Mouse (Mus musculus): ENCODE results near the gene Zfp867. TPM values are rescaled to one million over a fixed set of nuclear protein-coding genes. Genes with fewer than 3 reads are reported as not detected.
A peak's percentile ranks its signal among the peaks of the same experiment; 100 is the strongest.

Zfp867 gene
- polyA plus RNA-seq, 1 experiment = 1.4 TPM

GRCm38 (mm10) chr11:59458973-59459372 is 13.3 kb downstream of the Zfp867 start:
- Histone ChIP-seq H3K27ac (ENCODE audit: control insufficient read depth, insufficient read depth, low read depth, low read length) (no peak overlapping the region), H3K4me3 (ENCODE audit: control insufficient read depth, low read depth, low read length) (no peak overlapping the region), H3K36me3 (ENCODE audit: control insufficient read depth, insufficient read depth, low read length) (no peaks in the 10 kb centered on the region; the same call in none of the 2 replicates), H3K27me3 (ENCODE audit: control insufficient read depth, insufficient read depth, low read length) (no peaks in the 10 kb centered on the region), H3K4me1 (ENCODE audit: control insufficient read depth, insufficient read depth, low read length) (no peaks in the 10 kb centered on the region)
- TF ChIP-seq POLR2A (IDR thresholded peaks at IDR 0.05; ENCODE audit: control insufficient read depth, low read depth, low read length) = no peak
- TF ChIP-seq CTCF (IDR thresholded peaks at IDR 0.05; ENCODE audit: control insufficient read depth, insufficient read depth, insufficient replicate concordance, low read depth, low read length) = no peak

- H3K4me3 ChIP-seq (ENCODE audit: control insufficient read depth, low read depth, low read length) = no peak overlapping the region
- TF ChIP-seq POLR2A (IDR thresholded peaks at IDR 0.05; ENCODE audit: control insufficient read depth, low read depth, low read length) (no peak), CTCF (IDR thresholded peaks at IDR 0.05; ENCODE audit: control insufficient read depth, insufficient read depth, insufficient replicate concordance, low read depth, low read length) (no peak)
- no peaks in the 10 kb centered on the region for H3K27me3 ChIP-seq (ENCODE audit: control insufficient read depth, insufficient read depth, low read length)
- no peaks in the 10 kb centered on the region for H3K4me1 ChIP-seq (ENCODE audit: control insufficient read depth, insufficient read depth, low read length)
- no peaks in the 10 kb centered on the region for H3K36me3 ChIP-seq (ENCODE audit: control insufficient read depth, insufficient read depth, low read length)
- H3K27ac ChIP-seq (ENCODE audit: control insufficient read depth, insufficient read depth, low read depth, low read length) = no peak overlapping the region
Observed at GRCm38 (mm10) chr11:59456891-59457290, 15.4 kb downstream of the Zfp867 start.

DNA sequence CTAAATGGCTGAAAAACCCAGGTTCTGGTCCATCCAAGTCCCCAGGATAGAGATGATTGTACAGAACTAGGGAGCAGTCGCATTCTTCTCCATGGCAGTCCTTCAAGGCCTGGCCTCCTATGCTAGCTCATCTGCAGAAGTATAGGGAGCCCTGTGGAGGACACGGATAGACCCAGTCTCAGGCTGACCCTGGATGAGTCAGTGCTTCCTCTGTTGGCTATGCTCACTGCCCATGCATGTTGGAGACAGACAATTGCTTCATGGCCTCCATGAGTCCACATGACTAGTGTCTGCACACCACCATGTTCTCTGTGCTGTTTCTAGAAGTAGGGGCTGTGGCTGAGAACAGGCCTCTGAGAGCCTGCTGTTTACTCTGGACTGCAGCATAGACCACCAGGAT is 15.9 kb downstream of the Zfp867 start:
- Histone ChIP-seq H3K27me3 (ENCODE audit: control insufficient read depth, insufficient read depth, low read length) (no peaks in the 10 kb centered on the region), H3K27ac (ENCODE audit: control insufficient read depth, insufficient read depth, low read depth, low read length) (no peak overlapping the region), H3K4me3 (ENCODE audit: control insufficient read depth, low read depth, low read length) (no peak overlapping the region), H3K4me1 (ENCODE audit: control insufficient read depth, insufficient read depth, low read length) (no peaks in the 10 kb centered on the region), H3K36me3 (ENCODE audit: control insufficient read depth, insufficient read depth, low read length) (no peaks in the 10 kb centered on the region)
- no peak for TF ChIP-seq POLR2A (IDR thresholded peaks at IDR 0.05; ENCODE audit: control insufficient read depth, low read depth, low read length)
- no peak for TF ChIP-seq CTCF (IDR thresholded peaks at IDR 0.05; ENCODE audit: control insufficient read depth, insufficient read depth, insufficient replicate concordance, low read depth, low read length)

DNA sequence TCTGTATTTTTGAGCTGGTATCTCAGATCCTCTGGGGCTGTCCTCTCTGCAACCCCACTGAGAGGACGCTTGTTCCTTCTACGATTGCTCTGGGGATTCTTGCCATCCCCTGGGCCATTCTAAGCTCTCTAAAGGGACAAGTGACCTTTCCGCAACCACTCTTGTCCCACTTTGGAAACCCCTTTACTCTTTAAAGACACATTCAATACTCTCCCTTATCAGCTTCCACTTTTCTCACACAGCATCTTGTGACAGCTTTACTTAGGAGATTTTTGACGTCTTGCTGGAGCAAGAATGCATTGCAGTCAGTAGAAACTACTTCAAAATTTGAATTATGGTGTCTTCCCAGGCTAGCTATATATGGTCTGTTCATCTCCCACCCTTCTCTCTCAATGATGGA is 21.2 kb downstream of the Zfp867 start, which contains the start of gene Snap47:
Snap47 (minus strand) TSS at position 101 of the 400 bp plus-strand sequence.
- H3K27ac ChIP-seq (ENCODE audit: control insufficient read depth, insufficient read depth, low read depth, low read length) = peak within 1 kb of the TSS; percentile 86
- H3K36me3 ChIP-seq (ENCODE audit: control insufficient read depth, insufficient read depth, low read length) = no peaks in the 10 kb centered on the region
- peak within 1 kb of the TSS; percentile 95 for H3K4me3 ChIP-seq (ENCODE audit: control insufficient read depth, low read depth, low read length)
- TF ChIP-seq CTCF (IDR thresholded peaks at IDR 0.05; ENCODE audit: control insufficient read depth, insufficient read depth, insufficient replicate concordance, low read depth, low read length) = no peak
- TF ChIP-seq POLR2A (IDR thresholded peaks at IDR 0.05; ENCODE audit: control insufficient read depth, low read depth, low read length) = no peak
- peaks cover 10% of the 10 kb centered on the region for H3K4me1 ChIP-seq (ENCODE audit: control insufficient read depth, insufficient read depth, low read length)
- no peaks in the 10 kb centered on the region for H3K27me3 ChIP-seq (ENCODE audit: control insufficient read depth, insufficient read depth, low read length)

DNA sequence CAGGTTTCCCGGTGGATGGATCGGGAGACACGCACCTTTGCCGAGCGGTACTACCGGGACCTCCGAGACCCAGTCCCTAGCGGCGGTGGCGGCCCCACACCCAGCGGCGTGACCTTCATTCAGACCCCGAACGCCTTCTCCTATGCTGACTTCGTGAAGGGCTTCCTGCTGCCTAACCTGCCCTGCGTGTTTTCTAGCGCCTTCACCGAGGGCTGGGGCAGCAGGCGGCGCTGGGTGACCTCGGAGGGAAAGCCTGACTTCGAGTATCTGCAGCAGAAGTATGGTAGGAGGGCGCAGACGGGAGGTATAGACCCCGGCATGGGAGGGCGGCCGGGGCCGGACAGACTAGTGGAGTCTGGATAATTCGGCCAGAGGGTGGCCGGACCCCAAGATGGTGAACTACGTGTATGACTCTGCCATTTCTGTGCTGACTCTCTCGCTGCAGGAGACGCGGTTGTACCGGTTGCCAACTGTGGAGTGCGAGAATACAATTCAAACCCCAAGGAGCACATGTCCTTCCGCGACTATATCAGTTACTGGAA is 22.0 kb downstream of the Zfp867 start:
- Histone ChIP-seq H3K4me1 (ENCODE audit: control insufficient read depth, insufficient read depth, low read length) (peaks cover 10% of the 10 kb centered on the region), H3K27ac (ENCODE audit: control insufficient read depth, insufficient read depth, low read depth, low read length) (peak overlapping the region; percentile 86), H3K36me3 (ENCODE audit: control insufficient read depth, insufficient read depth, low read length) (no peaks in the 10 kb centered on the region), H3K27me3 (ENCODE audit: control insufficient read depth, insufficient read depth, low read length) (no peaks in the 10 kb centered on the region), H3K4me3 (ENCODE audit: control insufficient read depth, low read depth, low read length) (peak overlapping the region; percentile 95)
- no peak for TF ChIP-seq POLR2A (IDR thresholded peaks at IDR 0.05; ENCODE audit: control insufficient read depth, low read depth, low read length)
- TF ChIP-seq CTCF (IDR thresholded peaks at IDR 0.05; ENCODE audit: control insufficient read depth, insufficient read depth, insufficient replicate concordance, low read depth, low read length) = 0 out of 2 replicates have a peak, but pooled peaks have one; percentile 23

- peak; percentile 66 for TF ChIP-seq POLR2A (IDR thresholded peaks at IDR 0.05; ENCODE audit: control insufficient read depth, low read depth, low read length)
- no peak for TF ChIP-seq CTCF (IDR thresholded peaks at IDR 0.05; ENCODE audit: control insufficient read depth, insufficient read depth, insufficient replicate concordance, low read depth, low read length)
- Histone ChIP-seq H3K27me3 (ENCODE audit: control insufficient read depth, insufficient read depth, low read length) (no peaks in the 10 kb centered on the region), H3K4me1 (ENCODE audit: control insufficient read depth, insufficient read depth, low read length) (peaks cover 10% of the 10 kb centered on the region), H3K4me3 (ENCODE audit: control insufficient read depth, low read depth, low read length) (peak within 1 kb of the TSS; percentile 95), H3K27ac (ENCODE audit: control insufficient read depth, insufficient read depth, low read depth, low read length) (peak within 1 kb of the TSS; percentile 87), H3K36me3 (ENCODE audit: control insufficient read depth, insufficient read depth, low read length) (no peaks in the 10 kb centered on the region)
Observed at GRCm38 (mm10) chr11:59449741-59450229, 22.5 kb downstream of the Zfp867 start, which contains the start of gene Jmjd4. TSS of gene Jmjd4 (plus strand) at chr11:59450045.

DNA sequence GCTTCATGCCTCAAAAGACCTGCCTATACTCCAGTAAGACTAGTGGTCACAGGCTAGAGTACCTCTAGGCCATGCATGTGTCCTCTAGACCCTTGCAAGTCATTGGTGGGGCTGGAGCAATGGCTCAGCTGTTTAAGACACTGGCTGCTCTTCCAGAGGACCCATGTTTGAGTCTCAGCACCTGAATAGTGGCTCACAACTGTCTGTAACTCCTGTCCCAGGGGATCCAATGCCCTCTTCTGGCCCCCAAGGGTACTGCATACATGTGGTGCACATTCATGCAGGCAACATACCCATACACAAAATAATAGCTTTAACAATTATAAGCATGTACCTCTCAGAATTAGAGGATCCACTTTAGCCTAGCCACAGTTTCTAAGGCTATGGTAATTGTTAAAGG is 29.2 kb downstream of the Zfp867 start:
- H3K4me3 ChIP-seq (ENCODE audit: control insufficient read depth, low read depth, low read length) = no peak overlapping the region
- no peak overlapping the region for H3K27ac ChIP-seq (ENCODE audit: control insufficient read depth, insufficient read depth, low read depth, low read length)
- H3K4me1 ChIP-seq (ENCODE audit: control insufficient read depth, insufficient read depth, low read length) = no peaks in the 10 kb centered on the region
- H3K36me3 ChIP-seq (ENCODE audit: control insufficient read depth, insufficient read depth, low read length) = no peaks in the 10 kb centered on the region
- TF ChIP-seq CTCF (IDR thresholded peaks at IDR 0.05; ENCODE audit: control insufficient read depth, insufficient read depth, insufficient replicate concordance, low read depth, low read length) (peak; percentile 13; the same call in 1 of the 2 replicates), POLR2A (IDR thresholded peaks at IDR 0.05; ENCODE audit: control insufficient read depth, low read depth, low read length) (no peak)
- no peaks in the 10 kb centered on the region for H3K27me3 ChIP-seq (ENCODE audit: control insufficient read depth, insufficient read depth, low read length)
